Mouse (Mus musculus): ENCODE data around the gene Zfp955b. TPM values are rescaled to one million over a fixed set of nuclear protein-coding genes. Genes with fewer than 3 reads are reported as not detected.

Gene Zfp955b
- total RNA-seq (2023), result 6.1 TPM

GRCm38 (mm10) chr17:33289039-33289875 lies at the start of gene Zfp955b:
Gene Zfp955b (plus strand): TSS chr17:33289544.

DNA sequence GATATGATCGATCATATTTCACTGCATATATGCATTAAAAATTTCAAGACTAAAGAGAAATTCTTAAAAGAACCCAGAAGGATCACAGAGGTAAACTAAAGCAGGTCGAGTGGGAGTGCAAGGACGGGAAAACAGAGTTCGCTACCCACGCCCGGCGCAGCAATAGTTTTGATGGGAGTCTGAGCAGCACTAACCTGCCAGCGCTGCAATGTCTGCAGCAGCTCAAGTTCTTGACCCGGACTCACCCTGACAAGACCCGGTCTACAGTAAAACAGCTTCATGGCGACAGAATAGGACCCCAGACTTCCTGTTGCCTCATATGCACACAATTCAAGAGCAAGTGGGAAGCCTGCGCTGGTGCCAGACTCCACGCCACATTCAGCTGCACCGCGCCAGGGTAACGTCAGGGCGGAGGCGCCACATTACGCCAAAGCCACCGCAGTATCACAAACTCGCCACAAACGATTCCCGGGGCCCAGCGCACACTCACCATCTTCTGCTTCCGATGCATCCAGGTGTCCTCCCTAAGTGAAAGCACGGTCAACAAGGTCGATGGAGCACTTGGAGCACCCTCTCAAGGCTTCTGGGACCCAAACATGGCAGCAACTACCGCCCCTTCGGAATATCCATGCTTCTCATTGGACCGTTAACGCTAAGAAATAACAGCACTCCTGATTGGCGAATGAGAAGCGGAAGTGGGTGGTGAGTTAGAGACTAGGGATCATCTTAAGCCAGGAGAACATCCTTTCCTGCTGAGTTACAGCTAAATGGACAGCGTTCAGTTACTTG lies 34.6 kb upstream of the Zfp955b start, which contains the start of gene Zfp955a:
TSS of gene Zfp955a (minus strand) at position 616 of the 789 bp plus-strand sequence.

GRCm38 (mm10) chr17:33264376-33264775 lies 25.0 kb upstream of the Zfp955b start, which contains the start of gene Olfr63:
Gene Olfr63 (plus strand): TSS chr17:33264676.

Other genes starting within 250 kb of the Zfp955b start
- gene 4921501E09Rik, start 221.5 kb upstream of the Zfp955b start, total RNA-seq (2023), result not detected
- gene Zfp563, start 200.2 kb upstream of the Zfp955b start, total RNA-seq (2023), result 3.2 TPM
- gene Morc2b, start 149.9 kb upstream of the Zfp955b start, total RNA-seq (2023), result not detected
- gene Olfr55, start 121.1 kb upstream of the Zfp955b start, total RNA-seq (2023), result not detected
- not detected for gene Olfr239, start 98.2 kb upstream of the Zfp955b start, total RNA-seq (2023)
- not detected for gene Olfr1564, start 67.9 kb upstream of the Zfp955b start, total RNA-seq (2023)
- 8.2 TPM for gene Zfp955a, start 34.4 kb upstream of the Zfp955b start, total RNA-seq (2023)
- not detected for gene Olfr63, start 24.9 kb upstream of the Zfp955b start, total RNA-seq (2023)
- gene Zfp81, start 69.3 kb downstream of the Zfp955b start, total RNA-seq (2023), result 16.5 TPM
- 9.6 TPM for gene Zfp101, start 105.1 kb downstream of the Zfp955b start, total RNA-seq (2023)
- not detected for gene Actl9, start 143.4 kb downstream of the Zfp955b start, total RNA-seq (2023)
- gene Adamts10, start 234.7 kb downstream of the Zfp955b start, total RNA-seq (2023), result 128 TPM